In genomic region chr7:46403616-46404485, GRCm38 (mm10) we compare ENCODE assay signal across 22 mouse cellular contexts. TPM values are rescaled to one million over a fixed set of nuclear protein-coding genes. Genes with fewer than 3 reads are reported as not detected.
DNase-seq lines count a peak whose midpoint lies in the region; ATAC-seq and TF ChIP-seq lines count a peak whose summit lies in the region.
"Had no signal": no experiment of that assay in that cellular context is flagged by ENCODE, and none has a peak within 500 bp of the region (broad histone marks: within the 10 kb centered on the region; RNA-seq: fewer than 3 reads in every experiment).

No protein-coding gene starts in this region.

- H3K4me1 ChIP-seq in kidney, embryonic 14.5 days (ENCODE audit: control insufficient read depth, insufficient read depth, low read length) = no peaks in the 10 kb centered on the region
- H3K4me1 ChIP-seq: heart, embryonic 13.5 days; kidney, embryonic 15.5 days; limb, embryonic 15.5 days; stomach, embryonic 15.5 days had no signal

- ATAC-seq in frontal cortex, adult (ENCODE audit: low TSS enrichment) = peak; percentile 29; the same call in 1 of the 2 replicates
- ATAC-seq in kidney, embryonic 14.5 days (ENCODE audit: low FRiP score, low TSS enrichment) = no peak
- ATAC-seq: forebrain, embryonic 16.5 days; midbrain, embryonic 13.5 days had no signal

- no peak overlapping the region for H3K9ac ChIP-seq in kidney, embryonic 14.5 days (ENCODE audit: low read depth, low read length)
- H3K9ac ChIP-seq: heart, embryonic 13.5 days; hindbrain, embryonic 14.5 days; kidney, embryonic 15.5 days; limb, embryonic 15.5 days; midbrain, embryonic 13.5 days; stomach, embryonic 15.5 days had no signal

- no peak for TF ChIP-seq POLR2A in myocyte (IDR thresholded peaks at IDR 0.05; ENCODE audit: insufficient read length, low read depth)

- no peak for DNase-seq in frontal cortex, postnatal 14 days (ENCODE audit: low spot score in 2 of 2)
- peak; percentile 82 for DNase-seq in brain, adult 2 months (ENCODE audit: low read depth, low spot score)
- peak; percentile 23 to 49 for DNase-seq in cerebellum, postnatal 36 days
- no peak for DNase-seq in spleen, postnatal 10 days (ENCODE audit: low spot score in 2 of 2)
- DNase-seq: B cell, adult 2 months; embryo, embryonic 11 days; heart, postnatal 36 days; kidney, postnatal 4 days; lung, postnatal 14 days; thymus, adult 18-20 months had no signal

- H3K27me3 ChIP-seq in myocyte (ENCODE audit: control insufficient read depth, insufficient read depth, insufficient read length) = peaks cover 46% of the 10 kb centered on the region
- H3K27me3 ChIP-seq in kidney, embryonic 14.5 days (ENCODE audit: control insufficient read depth, insufficient read depth, low read length) = peaks cover 20% of the 10 kb centered on the region

- no peak overlapping the region for H3K4me3 ChIP-seq in myocyte
- H3K4me3 ChIP-seq in kidney, embryonic 14.5 days (ENCODE audit: low read length) = no peak overlapping the region
- H3K4me3 ChIP-seq: heart, embryonic 13.5 days; kidney, embryonic 15.5 days; limb, embryonic 15.5 days; midbrain, embryonic 13.5 days; stomach, embryonic 15.5 days had no signal

- H3K4me2 ChIP-seq in myocyte (ENCODE audit: low read depth) = peak overlapping the region; percentile 18
- no peak overlapping the region for H3K4me2 ChIP-seq in kidney, embryonic 14.5 days (replicated peaks; ENCODE audit: low read depth, low read length)
- H3K4me2 ChIP-seq: heart, embryonic 13.5 days; hindbrain, embryonic 14.5 days; kidney, embryonic 15.5 days; limb, embryonic 15.5 days; midbrain, embryonic 13.5 days; stomach, embryonic 15.5 days had no signal

- no peak overlapping the region for H3K27ac ChIP-seq in kidney, embryonic 14.5 days (ENCODE audit: low read depth, low read length)
- H3K27ac ChIP-seq: heart, embryonic 13.5 days; hindbrain, embryonic 14.5 days; kidney, embryonic 15.5 days; limb, embryonic 15.5 days; midbrain, embryonic 13.5 days; stomach, embryonic 15.5 days had no signal

- H3K36me3 ChIP-seq in myocyte (ENCODE audit: control insufficient read depth, insufficient read depth) = no peaks in the 10 kb centered on the region
- no peaks in the 10 kb centered on the region for H3K36me3 ChIP-seq in kidney, embryonic 14.5 days (ENCODE audit: control insufficient read depth, insufficient read depth, low read length)
- H3K36me3 ChIP-seq: heart, embryonic 13.5 days; kidney, embryonic 15.5 days; limb, embryonic 15.5 days; stomach, embryonic 15.5 days had no signal

- no peaks in the 10 kb centered on the region for H3K79me2 ChIP-seq in myocyte (ENCODE audit: control insufficient read depth, insufficient read depth)

- WGBS in kidney, embryonic 14.5 days = 68% methylated on average over 15 of the region's 15 CpGs

- H3K9me3 ChIP-seq in kidney, embryonic 14.5 days (ENCODE audit: control insufficient read depth, low read length) = no peaks in the 10 kb centered on the region
- H3K9me3 ChIP-seq: heart, embryonic 13.5 days; kidney, embryonic 15.5 days; limb, embryonic 15.5 days; midbrain, embryonic 13.5 days; stomach, embryonic 15.5 days had no signal

- no peak overlapping the region for H3ac ChIP-seq in myocyte (ENCODE audit: control insufficient read depth, insufficient read length)

TF ChIP-seq in myocyte, 11 proteins besides CTCF, POLR2A, EP300 and RAD21:
- TF ChIP-seq MYOD1 (IDR thresholded peaks at IDR 0.05; ENCODE audit: control insufficient read depth in 1 of 3, insufficient read length in 2 of 3, low read depth in 2 of 3) (peak in 1 of 3 experiments; percentile 30), MYOG (IDR thresholded peaks at IDR 0.05; ENCODE audit: control insufficient read depth in 1 of 3, insufficient read depth in 1 of 3, insufficient read length in 2 of 3, low read depth in 2 of 3) (peak in 1 of 3 experiments; percentile 33), TCF3 (IDR thresholded peaks at IDR 0.05; ENCODE audit: insufficient read length, low read depth) (no peak), TCF12 (IDR thresholded peaks at IDR 0.05; ENCODE audit: insufficient read depth, poor library complexity, severe bottlenecking) (no peak)

RNA-seq across cellular contexts. Expression of gene Kcnc1, which starts 7.6 kb away (rescaled TPM):
- polyA plus RNA-seq in myocyte (2012; fragmentation: generic; extraction: Trizol) = 0.07 TPM
- polyA plus RNA-seq in kidney, embryonic 14.5 days (2014; fragmentation: Nextera tagmentation; extraction: Ambion mirVana) = 0.07 TPM in 1 of 2 replicates, not detected in the other

RNA-seq across cellular contexts. Expression of gene Myod1, which starts 27.6 kb away (rescaled TPM):
- polyA plus RNA-seq in myocyte (2012; fragmentation: generic; extraction: Trizol) = 396 TPM
- polyA plus RNA-seq in kidney, embryonic 14.5 days (2014; fragmentation: Nextera tagmentation; extraction: Ambion mirVana) = 0.34 and 0.37 TPM in 2 replicates
- polyA plus RNA-seq: gonadal fat pad, adult 2 months; intestine, embryonic 14.5 days; midbrain, embryonic 13.5 days had no signal

Comparison
In these comparisons a context has a peak if more than half of its experiments do, and no peak if none do; other contexts are left out.
1. DNase-seq: peak in brain, adult 2 months (single experiment) and cerebellum, postnatal 36 days (2 of 2); none in frontal cortex, postnatal 14 days (0 of 2) and spleen, postnatal 10 days (0 of 2).
2. RNA of gene Myod1, which starts 27.6 kb away (polyA plus RNA-seq): 396 TPM in myocyte (single experiment); 0.34 to 0.37 TPM in kidney, embryonic 14.5 days; every median in the first group is over 100 times any median in the second.